Mouse (Mus musculus): Measurements from ENCODE around the gene Unc79. TPM values are rescaled to one million over a fixed set of nuclear protein-coding genes. Genes with fewer than 3 reads are reported as not detected.

Unc79 gene
- polyA plus RNA-seq, 1 experiment, result 2.0 TPM

DNA sequence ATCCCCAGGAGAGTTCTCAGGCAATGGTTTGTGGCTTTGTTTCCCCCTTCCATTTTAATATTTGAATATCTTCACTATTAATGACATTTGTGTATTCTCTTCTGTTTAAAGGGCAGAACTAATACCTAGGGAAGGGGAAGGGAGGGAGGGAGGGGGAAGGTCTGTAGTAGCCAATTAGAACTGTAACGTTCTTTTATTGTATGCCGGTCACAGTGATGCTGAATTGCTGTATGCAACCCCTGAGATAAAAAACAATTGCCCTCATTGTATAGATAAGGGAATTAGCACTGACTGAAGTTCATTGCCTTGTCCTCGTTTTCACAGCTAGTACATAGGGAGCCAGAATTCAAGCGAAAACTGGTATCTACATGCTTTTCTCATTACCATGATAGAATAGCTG, 31.9 kb downstream of the Unc79 start:
- TF ChIP-seq CTCF (IDR thresholded peaks at IDR 0.05; ENCODE audit: control insufficient read depth, insufficient read depth, insufficient replicate concordance, low read depth, low read length), result no peak
- TF ChIP-seq POLR2A (IDR thresholded peaks at IDR 0.05; ENCODE audit: control insufficient read depth, low read depth, low read length), result no peak
- Histone ChIP-seq H3K4me3 (ENCODE audit: control insufficient read depth, low read depth, low read length) (no peak overlapping the region), H3K27ac (ENCODE audit: control insufficient read depth, insufficient read depth, low read depth, low read length) (no peak overlapping the region), H3K27me3 (ENCODE audit: control insufficient read depth, insufficient read depth, low read length) (no peaks in the 10 kb centered on the region), H3K4me1 (ENCODE audit: control insufficient read depth, insufficient read depth, low read length) (no peaks in the 10 kb centered on the region), H3K36me3 (ENCODE audit: control insufficient read depth, insufficient read depth, low read length) (no peaks in the 10 kb centered on the region)

GRCm38 (mm10) chr12:102981543-102981942, 32.9 kb downstream of the Unc79 start:
- H3K27ac ChIP-seq (ENCODE audit: control insufficient read depth, insufficient read depth, low read depth, low read length), result no peak overlapping the region
- H3K4me3 ChIP-seq (ENCODE audit: control insufficient read depth, low read depth, low read length), result no peak overlapping the region
- no peaks in the 10 kb centered on the region for H3K36me3 ChIP-seq (ENCODE audit: control insufficient read depth, insufficient read depth, low read length)
- TF ChIP-seq CTCF (IDR thresholded peaks at IDR 0.05; ENCODE audit: control insufficient read depth, insufficient read depth, insufficient replicate concordance, low read depth, low read length) (no peak), POLR2A (IDR thresholded peaks at IDR 0.05; ENCODE audit: control insufficient read depth, low read depth, low read length) (no peak)
- H3K4me1 ChIP-seq (ENCODE audit: control insufficient read depth, insufficient read depth, low read length), result no peaks in the 10 kb centered on the region
- no peaks in the 10 kb centered on the region for H3K27me3 ChIP-seq (ENCODE audit: control insufficient read depth, insufficient read depth, low read length)

DNA sequence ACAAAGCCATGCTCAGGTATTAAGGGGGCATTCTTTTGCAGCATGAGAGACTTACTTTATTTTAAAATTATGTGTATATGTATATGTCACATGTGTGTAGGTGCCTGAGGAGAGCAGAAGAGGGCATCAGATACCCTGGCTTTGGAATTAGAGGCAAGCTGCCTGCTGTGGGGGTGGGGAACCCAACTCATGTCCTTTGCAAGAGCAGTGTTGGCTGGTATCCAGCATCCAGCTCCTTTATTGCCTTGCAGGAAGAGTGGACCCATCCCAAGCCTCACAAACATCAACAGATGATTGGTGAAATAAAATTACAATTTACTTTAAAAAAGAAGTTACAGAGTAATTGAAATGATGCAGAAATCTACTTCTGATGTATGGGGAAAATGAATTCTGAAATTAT, 36.7 kb downstream of the Unc79 start:
- Histone ChIP-seq H3K36me3 (ENCODE audit: control insufficient read depth, insufficient read depth, low read length) (no peaks in the 10 kb centered on the region), H3K4me1 (ENCODE audit: control insufficient read depth, insufficient read depth, low read length) (no peaks in the 10 kb centered on the region), H3K27me3 (ENCODE audit: control insufficient read depth, insufficient read depth, low read length) (no peaks in the 10 kb centered on the region), H3K4me3 (ENCODE audit: control insufficient read depth, low read depth, low read length) (no peak overlapping the region), H3K27ac (ENCODE audit: control insufficient read depth, insufficient read depth, low read depth, low read length) (no peak overlapping the region)
- no peak for TF ChIP-seq CTCF (IDR thresholded peaks at IDR 0.05; ENCODE audit: control insufficient read depth, insufficient read depth, insufficient replicate concordance, low read depth, low read length)
- no peak for TF ChIP-seq POLR2A (IDR thresholded peaks at IDR 0.05; ENCODE audit: control insufficient read depth, low read depth, low read length)

- Histone ChIP-seq H3K4me1 (ENCODE audit: control insufficient read depth, insufficient read depth, low read length) (no peaks in the 10 kb centered on the region), H3K27ac (ENCODE audit: control insufficient read depth, insufficient read depth, low read depth, low read length) (no peak overlapping the region), H3K4me3 (ENCODE audit: control insufficient read depth, low read depth, low read length) (no peak overlapping the region), H3K36me3 (ENCODE audit: control insufficient read depth, insufficient read depth, low read length) (no peaks in the 10 kb centered on the region), H3K27me3 (ENCODE audit: control insufficient read depth, insufficient read depth, low read length) (no peaks in the 10 kb centered on the region)
- no peak for TF ChIP-seq POLR2A (IDR thresholded peaks at IDR 0.05; ENCODE audit: control insufficient read depth, low read depth, low read length)
- TF ChIP-seq CTCF (IDR thresholded peaks at IDR 0.05; ENCODE audit: control insufficient read depth, insufficient read depth, insufficient replicate concordance, low read depth, low read length), result no peak
Observed at GRCm38 (mm10) chr12:102987736-102988135, 39.1 kb downstream of the Unc79 start.

DNA sequence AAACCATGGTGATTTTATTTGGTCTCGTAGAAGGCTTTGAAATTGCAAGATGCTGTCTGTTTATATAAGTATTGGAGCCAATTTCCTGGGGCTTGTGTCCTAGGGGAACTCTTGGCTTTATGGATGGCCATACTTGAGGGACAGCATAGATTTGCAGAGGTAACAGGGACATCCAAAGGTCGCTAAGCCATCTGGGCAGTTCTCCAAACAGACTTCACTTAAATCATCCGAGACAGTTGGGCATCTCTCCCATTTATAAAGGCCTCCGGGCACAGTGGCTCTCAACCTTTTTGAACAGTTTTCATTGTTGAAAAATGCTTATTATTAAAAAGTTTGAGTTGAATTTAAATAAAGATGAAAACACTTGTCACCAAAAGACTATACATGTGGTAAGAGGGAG, 59.8 kb downstream of the Unc79 start:
- H3K4me1 ChIP-seq (ENCODE audit: control insufficient read depth, insufficient read depth, low read length), result no peaks in the 10 kb centered on the region
- no peaks in the 10 kb centered on the region for H3K36me3 ChIP-seq (ENCODE audit: control insufficient read depth, insufficient read depth, low read length)
- TF ChIP-seq POLR2A (IDR thresholded peaks at IDR 0.05; ENCODE audit: control insufficient read depth, low read depth, low read length) (no peak), CTCF (IDR thresholded peaks at IDR 0.05; ENCODE audit: control insufficient read depth, insufficient read depth, insufficient replicate concordance, low read depth, low read length) (no peak)
- H3K27me3 ChIP-seq (ENCODE audit: control insufficient read depth, insufficient read depth, low read length), result no peaks in the 10 kb centered on the region
- no peak overlapping the region for H3K27ac ChIP-seq (ENCODE audit: control insufficient read depth, insufficient read depth, low read depth, low read length)
- H3K4me3 ChIP-seq (ENCODE audit: control insufficient read depth, low read depth, low read length), result no peak overlapping the region

DNA sequence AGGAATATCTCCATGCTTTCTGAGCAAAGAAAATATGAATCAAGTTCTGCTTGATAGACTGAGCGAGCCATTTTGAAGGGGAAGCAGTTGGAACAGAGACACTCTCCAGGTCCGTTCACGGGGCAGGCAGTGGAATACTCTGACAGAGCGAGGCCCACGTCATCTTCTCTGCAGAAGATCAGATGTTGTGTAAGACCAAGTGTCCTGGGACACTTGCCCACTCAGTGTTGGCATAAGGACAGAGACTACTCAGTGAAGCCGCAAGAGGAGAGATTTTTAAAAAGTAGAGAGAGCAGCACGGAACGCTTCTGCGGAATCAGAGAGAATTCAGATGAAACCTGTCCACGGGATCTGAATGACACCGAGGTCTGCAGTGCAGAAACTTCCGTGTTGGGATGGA, 69.5 kb downstream of the Unc79 start:
- H3K27ac ChIP-seq (ENCODE audit: control insufficient read depth, insufficient read depth, low read depth, low read length), result no peak overlapping the region
- H3K4me1 ChIP-seq (ENCODE audit: control insufficient read depth, insufficient read depth, low read length), result no peaks in the 10 kb centered on the region
- no peak for TF ChIP-seq CTCF (IDR thresholded peaks at IDR 0.05; ENCODE audit: control insufficient read depth, insufficient read depth, insufficient replicate concordance, low read depth, low read length)
- TF ChIP-seq POLR2A (IDR thresholded peaks at IDR 0.05; ENCODE audit: control insufficient read depth, low read depth, low read length), result no peak
- no peak overlapping the region for H3K4me3 ChIP-seq (ENCODE audit: control insufficient read depth, low read depth, low read length)
- no peaks in the 10 kb centered on the region for H3K27me3 ChIP-seq (ENCODE audit: control insufficient read depth, insufficient read depth, low read length)
- H3K36me3 ChIP-seq (ENCODE audit: control insufficient read depth, insufficient read depth, low read length), result no peaks in the 10 kb centered on the region

- no peaks in the 10 kb centered on the region for H3K27me3 ChIP-seq (ENCODE audit: control insufficient read depth, insufficient read depth, low read length)
- H3K27ac ChIP-seq (ENCODE audit: control insufficient read depth, insufficient read depth, low read depth, low read length), result no peak overlapping the region
- no peak overlapping the region for H3K4me3 ChIP-seq (ENCODE audit: control insufficient read depth, low read depth, low read length)
- no peak for TF ChIP-seq POLR2A (IDR thresholded peaks at IDR 0.05; ENCODE audit: control insufficient read depth, low read depth, low read length)
- TF ChIP-seq CTCF (IDR thresholded peaks at IDR 0.05; ENCODE audit: control insufficient read depth, insufficient read depth, insufficient replicate concordance, low read depth, low read length), result no peak
- H3K36me3 ChIP-seq (ENCODE audit: control insufficient read depth, insufficient read depth, low read length), result no peaks in the 10 kb centered on the region
- no peaks in the 10 kb centered on the region for H3K4me1 ChIP-seq (ENCODE audit: control insufficient read depth, insufficient read depth, low read length)
Observed at GRCm38 (mm10) chr12:103036692-103037091, 88.0 kb downstream of the Unc79 start.

DNA sequence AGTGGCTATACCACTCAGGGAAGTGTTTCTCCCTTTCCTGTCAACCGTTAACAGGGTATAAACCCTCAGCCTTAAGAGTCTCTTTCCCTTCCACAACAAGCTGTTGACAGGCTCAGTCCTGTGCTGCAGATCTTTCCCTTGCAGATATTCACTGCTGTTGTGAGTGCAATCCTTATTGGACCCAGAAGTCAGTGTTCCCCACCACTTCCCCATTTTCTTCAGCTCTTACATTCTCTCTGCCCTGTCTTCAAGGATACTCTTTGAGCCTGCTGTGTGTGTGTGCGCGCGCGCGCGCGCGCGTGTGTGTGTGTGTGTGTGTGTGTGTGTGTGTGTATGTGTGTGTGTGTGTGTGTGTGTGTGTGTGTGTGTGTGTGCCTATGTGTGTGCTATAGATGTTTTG, 90.7 kb downstream of the Unc79 start:
- H3K27me3 ChIP-seq (ENCODE audit: control insufficient read depth, insufficient read depth, low read length), result no peaks in the 10 kb centered on the region
- H3K27ac ChIP-seq (ENCODE audit: control insufficient read depth, insufficient read depth, low read depth, low read length), result no peak overlapping the region
- H3K4me1 ChIP-seq (ENCODE audit: control insufficient read depth, insufficient read depth, low read length), result no peaks in the 10 kb centered on the region
- TF ChIP-seq POLR2A (IDR thresholded peaks at IDR 0.05; ENCODE audit: control insufficient read depth, low read depth, low read length) (no peak), CTCF (IDR thresholded peaks at IDR 0.05; ENCODE audit: control insufficient read depth, insufficient read depth, insufficient replicate concordance, low read depth, low read length) (no peak)
- no peaks in the 10 kb centered on the region for H3K36me3 ChIP-seq (ENCODE audit: control insufficient read depth, insufficient read depth, low read length)
- no peak overlapping the region for H3K4me3 ChIP-seq (ENCODE audit: control insufficient read depth, low read depth, low read length)
